Mouse (Mus musculus) macrophage (primary cell): ENCODE results near the gene Ppp1r15a. TPM values are rescaled to one million over a fixed set of nuclear protein-coding genes. Genes with fewer than 3 reads are reported as not detected.

Source experiments
- H3K27ac ChIP-seq: fragments of 350-480 bp; formaldehyde crosslinking; 2 replicates; pipeline ENCODE4 v1.9.0; 2021
- H3K36me3 ChIP-seq: fragments of 350-480 bp; formaldehyde crosslinking; 2 replicates; pipeline ENCODE4 v1.9.0; 2021; ENCODE audit errors: inconsistent target
- H3K4me3 ChIP-seq: fragments of 350-480 bp; formaldehyde crosslinking; 2 replicates; pipeline ENCODE4 v1.9.0; 2021; ENCODE audit errors: inconsistent target
- H3K79me2 ChIP-seq: fragments of 350-480 bp; formaldehyde crosslinking; 2 replicates; pipeline ENCODE4 v1.9.0; 2021; ENCODE audit errors: inconsistent target
- WGBS: methylation state at CpG from one replicate; pipeline ENCODE4 v1.1.7; 2026; ENCODE audit warnings: inconsistent platforms; ENCODE audit not compliant: missing documents; 5-methylcytosine and 5-hydroxymethylcytosine counted together
- polyA plus RNA-seq: library from polyadenylated mRNA; stranded (reverse); fragments of 250-400 nt; gene quantifications from 3 replicates; pipeline ENCODE4 v1.2.4, GENCODE M21; 2018; ENCODE audit warnings: inconsistent platforms

Ppp1r15a gene
- polyA plus RNA-seq, 1 experiment from 2014 or later, result 32.3 TPM

- H3K79me2 ChIP-seq, result no peaks in the 10 kb centered on the region
- peak overlapping the region; percentile 33; the same call in 1 of the 2 replicates for H3K27ac ChIP-seq
- 12% methylated on average over 17 of the region's 17 CpGs for WGBS
- no peak overlapping the region for H3K4me3 ChIP-seq
- H3K36me3 ChIP-seq, result no peaks in the 10 kb centered on the region
These were observed 35.0 kb upstream of the Ppp1r15a start for GRCm38 (mm10) chr7:45560843-45561623.

- Histone ChIP-seq H3K27ac (no peak overlapping the region), H3K79me2 (no peaks in the 10 kb centered on the region), H3K4me3 (no peak overlapping the region), H3K36me3 (no peaks in the 10 kb centered on the region)
- WGBS, result 67% methylated on average over 7 of the region's 7 CpGs
These were observed 34.2 kb upstream of the Ppp1r15a start for GRCm38 (mm10) chr7:45560241-45560640.

GRCm38 (mm10) chr7:45558907-45559306 is 32.8 kb upstream of the Ppp1r15a start:
- H3K27ac ChIP-seq, result no peak overlapping the region
- no peaks in the 10 kb centered on the region for H3K36me3 ChIP-seq
- no peak overlapping the region for H3K4me3 ChIP-seq
- no peaks in the 10 kb centered on the region for H3K79me2 ChIP-seq
- WGBS, result 51% methylated on average over 6 of the region's 6 CpGs

GRCm38 (mm10) chr7:45555787-45556186 is 29.7 kb upstream of the Ppp1r15a start:
- H3K4me3 ChIP-seq, result no peak overlapping the region
- no peak overlapping the region for H3K27ac ChIP-seq
- H3K79me2 ChIP-seq, result no peaks in the 10 kb centered on the region
- no peaks in the 10 kb centered on the region for H3K36me3 ChIP-seq
- WGBS, result 33% methylated on average over 8 of the region's 8 CpGs

GRCm38 (mm10) chr7:45554744-45555143 is 28.7 kb upstream of the Ppp1r15a start, which contains the start of gene Hsd17b14:
TSS of gene Hsd17b14 (plus strand) at chr7:45554893.
- H3K27ac ChIP-seq, result no peak within 1 kb of the TSS
- H3K36me3 ChIP-seq, result no peaks in the 10 kb centered on the region
- H3K4me3 ChIP-seq, result no peak within 1 kb of the TSS
- 88% methylated on average over 8 of the region's 8 CpGs for WGBS
- no peaks in the 10 kb centered on the region for H3K79me2 ChIP-seq

- Histone ChIP-seq H3K36me3 (no peaks in the 10 kb centered on the region), H3K4me3 (no peak overlapping the region), H3K79me2 (no peaks in the 10 kb centered on the region), H3K27ac (no peak overlapping the region)
- 93% methylated on average over 2 of the region's 2 CpGs for WGBS
These were observed 27.9 kb upstream of the Ppp1r15a start for GRCm38 (mm10) chr7:45553990-45554389.

- WGBS, result 91% methylated on average over 8 of the region's 8 CpGs
- Histone ChIP-seq H3K36me3 (no peaks in the 10 kb centered on the region), H3K4me3 (no peak overlapping the region), H3K27ac (no peak overlapping the region), H3K79me2 (no peaks in the 10 kb centered on the region)
These were observed 27.5 kb upstream of the Ppp1r15a start for GRCm38 (mm10) chr7:45553519-45553918.

- H3K27ac ChIP-seq, result no peak overlapping the region
- H3K36me3 ChIP-seq, result no peaks in the 10 kb centered on the region
- 93% methylated on average over 8 of the region's 8 CpGs for WGBS
- H3K4me3 ChIP-seq, result no peak overlapping the region
- H3K79me2 ChIP-seq, result no peaks in the 10 kb centered on the region
These were observed 25.4 kb upstream of the Ppp1r15a start for GRCm38 (mm10) chr7:45551512-45551883.

GRCm38 (mm10) chr7:45550821-45551511 is 24.9 kb upstream of the Ppp1r15a start:
- Histone ChIP-seq H3K27ac (no peak overlapping the region), H3K36me3 (no peaks in the 10 kb centered on the region)

GRCm38 (mm10) chr7:45549641-45550436 is 23.8 kb upstream of the Ppp1r15a start:
- no peaks in the 10 kb centered on the region for H3K79me2 ChIP-seq
- 98% methylated on average over 10 of the region's 16 CpGs for WGBS
- H3K4me3 ChIP-seq, result no peak overlapping the region
- H3K27ac ChIP-seq, result no peak overlapping the region
- H3K36me3 ChIP-seq, result no peaks in the 10 kb centered on the region

More at GRCm38 (mm10) chr7:45550821-45551511, 24.9 kb upstream of the Ppp1r15a start:
- Histone ChIP-seq H3K4me3 (no peak overlapping the region), H3K79me2 (no peaks in the 10 kb centered on the region)
- 93% methylated on average over 11 of the region's 11 CpGs for WGBS

- H3K36me3 ChIP-seq, result no peaks in the 10 kb centered on the region
- 100% methylated on average over 1 of the region's 1 CpGs for WGBS
- H3K79me2 ChIP-seq, result no peaks in the 10 kb centered on the region
- no peak overlapping the region for H3K4me3 ChIP-seq
- H3K27ac ChIP-seq, result no peak overlapping the region
These were observed 18.5 kb upstream of the Ppp1r15a start for GRCm38 (mm10) chr7:45544525-45544924.

- Histone ChIP-seq H3K36me3 (no peaks in the 10 kb centered on the region), H3K27ac (no peak overlapping the region), H3K4me3 (no peak overlapping the region), H3K79me2 (no peaks in the 10 kb centered on the region)
- 96% methylated on average over 2 of the region's 2 CpGs for WGBS
These were observed 14.1 kb upstream of the Ppp1r15a start for GRCm38 (mm10) chr7:45540213-45540612.

GRCm38 (mm10) chr7:45539095-45539494 is 13.0 kb upstream of the Ppp1r15a start:
- no peak overlapping the region for H3K4me3 ChIP-seq
- H3K27ac ChIP-seq, result no peak overlapping the region
- no peaks in the 10 kb centered on the region for H3K36me3 ChIP-seq
- WGBS, result 97% methylated on average over 3 of the region's 3 CpGs
- H3K79me2 ChIP-seq, result no peaks in the 10 kb centered on the region

- Histone ChIP-seq H3K27ac (peak overlapping the region; percentile 42), H3K79me2 (no peaks in the 10 kb centered on the region), H3K36me3 (no peaks in the 10 kb centered on the region), H3K4me3 (peak overlapping the region; percentile 47)
- WGBS, result 6% methylated on average over 27 of the region's 29 CpGs
These were observed 12.3 kb upstream of the Ppp1r15a start for GRCm38 (mm10) chr7:45538163-45539041.
